Mouse (Mus musculus): Measurements from ENCODE around the gene Phc1. TPM values are rescaled to one million over a fixed set of nuclear protein-coding genes. Genes with fewer than 3 reads are reported as not detected.

The Phc1 gene
- total RNA-seq, 1 experiment from 2014 or later, result 4.1 TPM

GRCm38 (mm10) chr6:122270152-122270551 is 70.2 kb downstream of the Phc1 start:
- peak; percentile 71; the same call in 1 of the 2 replicates for ATAC-seq (replicated peaks; ENCODE audit: insufficient number of reproducible peaks, low FRiP score, low TSS enrichment, poor library complexity, severe bottlenecking)

- peak; percentile 53; the same call in 1 of the 2 replicates for ATAC-seq (replicated peaks; ENCODE audit: insufficient number of reproducible peaks, low FRiP score, low TSS enrichment, poor library complexity, severe bottlenecking)
These were observed 71.2 kb downstream of the Phc1 start for GRCm38 (mm10) chr6:122269170-122269569.

DNA sequence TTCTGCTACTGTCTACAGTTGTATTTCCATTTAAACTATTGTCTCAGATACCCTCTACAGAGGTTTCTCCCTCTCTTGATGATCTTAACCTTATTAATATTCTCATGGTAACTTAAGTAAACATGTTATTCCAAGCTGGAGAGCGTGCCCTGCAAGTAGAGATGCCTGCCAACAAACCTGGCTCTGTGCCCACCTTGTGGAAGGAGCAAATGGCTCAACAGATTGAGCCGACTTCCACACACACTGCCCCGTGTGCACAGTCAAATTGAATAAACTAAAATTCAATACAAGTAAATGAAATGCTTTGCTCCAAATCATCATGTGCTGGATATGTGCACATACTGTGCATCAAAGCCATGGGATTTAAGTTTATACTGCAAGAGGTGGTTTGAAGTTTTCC is 71.8 kb downstream of the Phc1 start:
- no peak for ATAC-seq (replicated peaks; ENCODE audit: insufficient number of reproducible peaks, low FRiP score, low TSS enrichment, poor library complexity, severe bottlenecking)

Other genes with a start within 250 kb of the Phc1 start
- gene Klrg1, start 57.7 kb downstream of the Phc1 start, total RNA-seq (2017), result 101 to 234 TPM (median 111 TPM) in 3 replicates
- gene M6pr, start 31.8 kb downstream of the Phc1 start, total RNA-seq (2017), result 361 to 422 TPM (median 372 TPM) in 3 replicates
- not detected in 3 replicates for gene Rimklb, start 158.2 kb upstream of the Phc1 start, total RNA-seq (2017)
- gene Mfap5, start 165.3 kb upstream of the Phc1 start, total RNA-seq (2017), result not detected in 3 replicates
- gene Aicda, start 213.2 kb upstream of the Phc1 start, total RNA-seq (2017), result 1.6 TPM in 1 of 3 replicates, not detected in the others